In the genomic region with DNA sequence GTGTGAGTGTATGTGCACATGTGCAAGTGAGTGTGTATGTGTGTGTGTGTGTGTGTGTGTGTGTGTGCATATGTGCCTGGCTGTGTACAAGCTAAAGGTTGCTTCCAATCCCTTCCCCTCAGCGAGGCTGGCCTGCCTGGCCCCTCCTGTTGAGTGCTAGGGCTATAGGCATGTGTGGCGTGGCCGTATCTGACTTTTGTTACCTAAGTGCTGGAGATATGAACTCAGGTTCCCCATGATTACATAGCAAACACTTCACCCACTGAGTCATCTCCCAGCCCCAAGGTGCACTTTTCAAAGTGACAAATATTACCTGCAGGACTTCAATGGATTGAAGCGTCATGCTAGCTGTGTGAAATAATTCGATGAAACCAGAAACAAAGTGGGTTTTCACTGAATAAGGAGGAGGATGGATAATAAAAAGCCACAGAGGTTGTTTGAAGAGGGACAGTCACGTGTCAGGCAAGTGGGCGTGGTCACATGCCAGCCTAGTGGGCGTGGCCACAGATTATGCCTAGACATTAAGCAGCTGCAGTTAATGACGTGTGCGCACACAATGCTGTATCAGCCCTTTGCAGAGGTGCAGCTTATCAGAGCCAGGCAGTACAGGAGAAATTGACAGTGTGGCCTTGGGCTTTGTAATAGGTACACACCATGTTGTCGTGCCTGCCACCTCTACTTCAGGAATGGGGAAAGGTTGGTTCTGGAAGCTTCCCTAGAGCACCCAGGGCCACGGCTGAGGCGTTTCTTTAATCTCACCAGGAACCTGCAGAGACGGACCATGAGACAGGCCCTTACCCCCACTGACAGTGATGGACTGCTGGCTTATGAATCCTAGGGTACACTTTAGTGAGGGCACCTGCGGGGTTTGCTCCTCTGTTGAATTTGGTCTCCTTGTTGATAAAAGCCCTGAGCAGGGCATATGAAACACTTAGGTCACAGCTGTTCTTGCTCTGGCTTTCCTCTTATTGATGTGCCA, we compare ENCODE assay signal across 13 mouse cellular contexts.
DNase-seq lines count a peak whose midpoint lies in the region; ATAC-seq and TF ChIP-seq lines count a peak whose summit lies in the region.
"Had no signal": no experiment of that assay in that cellular context is flagged by ENCODE, and none has a peak within 500 bp of the region (broad histone marks: within the 10 kb centered on the region; RNA-seq: fewer than 3 reads in every experiment).

No protein-coding gene starts in this region.

- no peaks in the 10 kb centered on the region for H3K9me3 ChIP-seq in heart, embryonic 11.5 days (replicated peaks; ENCODE audit: control insufficient read depth, low read length)
- H3K9me3 ChIP-seq in lung, embryonic 14.5 days (ENCODE audit: low read depth, low read length) = no peaks in the 10 kb centered on the region
- H3K9me3 ChIP-seq: embryonic facial prominence, embryonic 15.5 days; heart, embryonic 15.5 days had no signal

- no peaks in the 10 kb centered on the region for H3K27me3 ChIP-seq in heart, embryonic 11.5 days (ENCODE audit: control insufficient read depth, insufficient read depth, low read length)
- H3K27me3 ChIP-seq in lung, embryonic 14.5 days (ENCODE audit: insufficient read depth, low read length) = no peaks in the 10 kb centered on the region
- H3K27me3 ChIP-seq: embryonic facial prominence, embryonic 15.5 days; heart, embryonic 15.5 days had no signal

- WGBS in heart, embryonic 11.5 days (ENCODE audit: insufficient replicate concordance) = 53% methylated on average over 15 of the region's 15 CpGs
- WGBS in lung, embryonic 14.5 days = 54% methylated on average over 15 of the region's 15 CpGs

- H3K36me3 ChIP-seq in heart, embryonic 11.5 days (ENCODE audit: control insufficient read depth, insufficient read depth, low read length) = no peaks in the 10 kb centered on the region
- no peaks in the 10 kb centered on the region for H3K36me3 ChIP-seq in lung, embryonic 14.5 days (ENCODE audit: insufficient read depth)
- H3K36me3 ChIP-seq: embryonic facial prominence, embryonic 15.5 days; heart, embryonic 15.5 days had no signal

- H3K4me2 ChIP-seq in heart, embryonic 11.5 days = no peak overlapping the region; the same call in 1 of the 2 replicates
- no peak overlapping the region for H3K4me2 ChIP-seq in lung, embryonic 14.5 days
- H3K4me2 ChIP-seq: embryonic facial prominence, embryonic 15.5 days; heart, embryonic 15.5 days had no signal

- no peak for DNase-seq in heart, postnatal 14 days
- DNase-seq in lung, embryonic 14.5 days = peak; percentile 75
- DNase-seq in spleen, postnatal 4 days (ENCODE audit: low spot score in 2 of 2) = peak; percentile 85 to 89
- no peak for DNase-seq in layer of hippocampus, adult 2 months (ENCODE audit: low spot score in 2 of 2)
- no peak for DNase-seq in natural killer cell, adult 2 months (ENCODE audit: low spot score in 2 of 2)
- no peak for DNase-seq in kidney, adult 18-20 months
- DNase-seq: layer of hippocampus, postnatal 36 days; midbrain, embryonic 14.5 days; right cerebral cortex, adult 18-20 months had no signal

- intact Hi-C loops in heart, postnatal 14 days (cut with DNase I) = no loop called here

- no peak overlapping the region for H3K4me3 ChIP-seq in heart, embryonic 11.5 days (ENCODE audit: low read depth, low read length)
- no peak overlapping the region for H3K4me3 ChIP-seq in lung, embryonic 14.5 days (ENCODE audit: low read depth, low read length)
- no peak overlapping the region for H3K4me3 ChIP-seq in layer of hippocampus, adult 2 months
- H3K4me3 ChIP-seq: embryonic facial prominence, embryonic 15.5 days; heart, embryonic 15.5 days had no signal

- TF ChIP-seq CTCF in lung, embryonic 14.5 days (IDR thresholded peaks at IDR 0.05; ENCODE audit: low read depth) = no peak
- no peak for TF ChIP-seq CTCF in layer of hippocampus, adult 2 months (conservative IDR thresholded peaks at IDR 0.05)

- H3K4me1 ChIP-seq in heart, embryonic 11.5 days (ENCODE audit: control insufficient read depth, insufficient read depth, low read length) = peaks cover 22% of the 10 kb centered on the region
- H3K4me1 ChIP-seq in lung, embryonic 14.5 days (ENCODE audit: insufficient read depth) = peaks cover 20% of the 10 kb centered on the region

- H3K27ac ChIP-seq in heart, embryonic 11.5 days (ENCODE audit: low read depth, low read length) = peak overlapping the region; percentile 35; the same call in 1 of the 2 replicates
- 0 out of 2 replicates have a peak overlapping the region, but pooled peaks have one; percentile 27 for H3K27ac ChIP-seq in lung, embryonic 14.5 days (ENCODE audit: low read depth)
- no peak overlapping the region for H3K27ac ChIP-seq in layer of hippocampus, adult 2 months
- H3K27ac ChIP-seq: embryonic facial prominence, embryonic 15.5 days; heart, embryonic 15.5 days had no signal

- peak; percentile 82 for ATAC-seq in heart, embryonic 11.5 days (replicated peaks; ENCODE audit: insufficient number of reproducible peaks, low FRiP score, low TSS enrichment)
- ATAC-seq in erythroid progenitor cell, adult 5-6 weeks (replicated peaks; ENCODE audit: low FRiP score, poor library complexity, severe bottlenecking) = peak; percentile 90
- ATAC-seq in lung, embryonic 14.5 days (ENCODE audit: insufficient read depth) = peak; percentile 76

- no peak overlapping the region for H3K9ac ChIP-seq in heart, embryonic 11.5 days (ENCODE audit: low read depth, low read length)
- no peak overlapping the region for H3K9ac ChIP-seq in lung, embryonic 14.5 days
- H3K9ac ChIP-seq: embryonic facial prominence, embryonic 15.5 days; heart, embryonic 15.5 days had no signal

Comparison
In these comparisons a context has a peak if more than half of its experiments do, and no peak if none do; other contexts are left out.
1. DNase-seq: peak in lung, embryonic 14.5 days (single experiment) and spleen, postnatal 4 days (2 of 2); none in heart, postnatal 14 days (0 of 2), layer of hippocampus, adult 2 months (0 of 2), natural killer cell, adult 2 months (0 of 2) and kidney, adult 18-20 months (single experiment).
2. Peak in every context shown above with its lines, with median percentiles within 50 percentile points of each other: ATAC-seq.